20 mouse cellular contexts compared by ENCODE assay signal in genomic region chr11:95710478-95710877, GRCm38 (mm10). TPM values are rescaled to one million over a fixed set of nuclear protein-coding genes. Genes with fewer than 3 reads are reported as not detected.
A peak's percentile ranks its signal among the peaks of the same experiment; 100 is the strongest.
DNase-seq lines count a peak whose midpoint lies in the region; TF ChIP-seq lines count a peak whose summit lies in the region.
"Had no signal": no experiment of that assay in that cellular context is flagged by ENCODE, and none has a peak within 500 bp of the region (broad histone marks: within the 10 kb centered on the region; RNA-seq: fewer than 3 reads in every experiment).

No protein-coding gene starts in this region.

- TF ChIP-seq RAD21 in MEL (IDR thresholded peaks at IDR 0.05; ENCODE audit: low read depth, low read length), result no peak

- TF ChIP-seq EP300 in MEL (IDR thresholded peaks at IDR 0.05; ENCODE audit: low read depth in 1 of 2, low read length in 2 of 2), result no peak

- no peaks in the 10 kb centered on the region for H3K9me3 ChIP-seq in heart, embryonic 10.5 days
- H3K9me3 ChIP-seq in MEL (replicated peaks; ENCODE audit: insufficient read depth, low read length), result no peaks in the 10 kb centered on the region
- H3K9me3 ChIP-seq: G1E had no signal

- H3K4me1 ChIP-seq in heart, embryonic 10.5 days, result peaks cover 17% of the 10 kb centered on the region
- peaks cover 14 to 30% of the 10 kb centered on the region in 2 experiments for H3K4me1 ChIP-seq in MEL (ENCODE audit: control insufficient read depth in 1 of 2, insufficient read depth in 2 of 2, low read length in 2 of 2)

- no peak overlapping the region for H3K27ac ChIP-seq in heart, embryonic 10.5 days
- H3K27ac ChIP-seq in MEL (ENCODE audit: control insufficient read depth, low read depth, low read length), result no peak overlapping the region

- no peak overlapping the region for H3K4me3 ChIP-seq in heart, embryonic 10.5 days
- no peak overlapping the region for H3K4me3 ChIP-seq in MEL (ENCODE audit: control insufficient read depth in 1 of 2, insufficient read depth in 1 of 2, low read depth in 2 of 2, low read length in 2 of 2)

- peak; percentile 32 for DNase-seq in cerebellum, adult 9-10 months
- DNase-seq in cerebellum, adult 9-11 months, result no peak
- peak; percentile 61 for DNase-seq in heart, adult 11 months
- no peak for DNase-seq in heart, embryonic 10.5 days (ENCODE audit: low spot score)
- peak; percentile 15 for DNase-seq in retina, postnatal 1 day
- DNase-seq in retina, embryonic 14.5 days (ENCODE audit: low spot score), result no peak
- no peak for DNase-seq in MEL (ENCODE audit: low read depth, low spot score)
- DNase-seq in urinary bladder, postnatal 14 days (ENCODE audit: low spot score), result no peak
- DNase-seq: adrenal gland, adult 2 months; adrenal gland, adult 8-10 months; adrenal gland, postnatal 10 days; adrenal gland, postnatal 14 days; adrenal gland, postnatal 25 days; adrenal gland, postnatal 36 days; B cell, adult 2 months; cerebellum, adult 11 months; cerebellum, adult 11-12 months; cerebellum, adult 18-20 months had no signal

- 76% methylated on average over 7 of the region's 7 CpGs for WGBS in heart, embryonic 10.5 days

- no peaks in the 10 kb centered on the region for H3K36me3 ChIP-seq in heart, embryonic 10.5 days
- H3K36me3 ChIP-seq in MEL (ENCODE audit: control insufficient read depth in 1 of 2, insufficient read depth in 2 of 2, low read length in 2 of 2), result peaks cover 0 to 35% of the 10 kb centered on the region in 2 experiments; a peak in 2 of 4 replicates

- no peak for TF ChIP-seq POLR2A in MEL (IDR thresholded peaks at IDR 0.05; ENCODE audit: control insufficient read depth in 1 of 2, insufficient read depth in 1 of 2, low read depth in 1 of 2, low read length in 2 of 2, poor library complexity in 1 of 2)

- no peaks in the 10 kb centered on the region for H3K27me3 ChIP-seq in heart, embryonic 10.5 days (ENCODE audit: insufficient read depth, poor library complexity, severe bottlenecking)
- H3K27me3 ChIP-seq in MEL (ENCODE audit: control insufficient read depth in 1 of 2, insufficient read depth in 2 of 2, low read length in 2 of 2), result no peaks in the 10 kb centered on the region
- H3K27me3 ChIP-seq: Patski had no signal

- H3K79me2 ChIP-seq in MEL (ENCODE audit: control insufficient read depth, insufficient read depth, low read length, poor library complexity), result peaks cover 27% of the 10 kb centered on the region

- no peak for TF ChIP-seq CTCF in MEL (IDR thresholded peaks at IDR 0.05 in 2 of 3, conservative IDR thresholded peaks at IDR 0.05 in 1 of 3; ENCODE audit: control insufficient read depth in 1 of 3, insufficient read depth in 1 of 3, low read depth in 2 of 3, low read length in 3 of 3, poor library complexity in 1 of 3, severe bottlenecking in 1 of 3)

- no peak overlapping the region for H3K9ac ChIP-seq in MEL (ENCODE audit: control insufficient read depth, low read depth, low read length, poor library complexity, severe bottlenecking)

TF ChIP-seq in MEL, 35 proteins besides CTCF, POLR2A, EP300 and RAD21:
- TF ChIP-seq NRF1 (IDR thresholded peaks at IDR 0.05; ENCODE audit: insufficient read depth, low read depth, low read length, poor library complexity, severe bottlenecking), result no peak
- TF ChIP-seq MAX (IDR thresholded peaks at IDR 0.05; ENCODE audit: low read length), result peak; percentile 71
- TF ChIP-seq USF2 (IDR thresholded peaks at IDR 0.05; ENCODE audit: borderline replicate concordance in 1 of 2, insufficient read depth in 1 of 2, low read depth in 1 of 2, low read length in 2 of 2), result no peak
- peak; percentile 50; the same call in 1 of the 2 replicates for TF ChIP-seq USF1 (IDR thresholded peaks at IDR 0.05; ENCODE audit: low read depth, low read length)
- TF ChIP-seq TCF12 (IDR thresholded peaks at IDR 0.05; ENCODE audit: low read depth, low read length), result no peak
- no peak for TF ChIP-seq ELF1 (IDR thresholded peaks at IDR 0.05; ENCODE audit: low read depth, low read length)
- no peak for TF ChIP-seq MYC (IDR thresholded peaks at IDR 0.05; ENCODE audit: low read depth, low read length)
- TF ChIP-seq ETS1 (IDR thresholded peaks at IDR 0.05; ENCODE audit: low read depth, low read length), result no peak
- 0 out of 2 replicates have a peak, but pooled peaks have one; percentile 8 for TF ChIP-seq GATA1 (IDR thresholded peaks at IDR 0.05; ENCODE audit: low read depth, low read length)
- no peak for TF ChIP-seq ZNF384 (IDR thresholded peaks at IDR 0.05; ENCODE audit: low read depth, low read length)
- no peak for TF ChIP-seq TAL1 (IDR thresholded peaks at IDR 0.05; ENCODE audit: low read length)
- no peak for TF ChIP-seq ZKSCAN1 (IDR thresholded peaks at IDR 0.05; ENCODE audit: low read depth, low read length)

RNA-seq across cellular contexts. Expression of gene Zfp652, which starts 2.0 kb away (rescaled TPM):
- 11.7 and 14.2 TPM in 2 replicates for polyA plus RNA-seq in heart, embryonic 10.5 days (2016; fragmentation: Nextera tagmentation; extraction: Ambion mirVana)
- 31.8 and 34.1 TPM in 2 replicates for total RNA-seq in MEL (2012; rRNA removed)
- polyA plus RNA-seq in MEL (2012; ENCODE audit: insufficient read depth in 1 of 2, insufficient read length in 2 of 2, low read depth in 1 of 2, low replicate concordance in 2 of 2, missing spikeins in 1 of 2), result 10 to 100 TPM; 19.3 to 38.5 TPM

RNA-seq across cellular contexts. Expression of gene B130006D01Rik, which starts 12.9 kb away (rescaled TPM):
- polyA plus RNA-seq in heart, embryonic 10.5 days (2016; fragmentation: Nextera tagmentation; extraction: Ambion mirVana), result 0.97 and 1.9 TPM in 2 replicates
- total RNA-seq in MEL (2012; rRNA removed), result 0.59 and 0.73 TPM in 2 replicates
- polyA plus RNA-seq in MEL (2012; ENCODE audit: insufficient read depth in 1 of 2, insufficient read length in 2 of 2, low read depth in 1 of 2, low replicate concordance in 2 of 2, missing spikeins in 1 of 2), result under 1 TPM in 1 of 2 experiments, not detected in 1; 0.11 TPM

RNA-seq across cellular contexts. Expression of gene Phb, which starts 43.7 kb away (rescaled TPM):
- polyA plus RNA-seq in heart, embryonic 10.5 days (2016; fragmentation: Nextera tagmentation; extraction: Ambion mirVana), result 320 and 328 TPM in 2 replicates
- total RNA-seq in MEL (2012; rRNA removed), result 784 and 788 TPM in 2 replicates
- 100 to 1,000 TPM in 1 of 2 experiments, not detected in 1; 302 TPM for polyA plus RNA-seq in MEL (2012; ENCODE audit: insufficient read depth in 1 of 2, insufficient read length in 2 of 2, low read depth in 1 of 2, low replicate concordance in 2 of 2, missing spikeins in 1 of 2)

Comparison
In these comparisons a context has a peak if more than half of its experiments do, and no peak if none do; other contexts are left out.
1. DNase-seq: peak in cerebellum, adult 9-10 months (single experiment), heart, adult 11 months (single experiment) and retina, postnatal 1 day (single experiment); none in cerebellum, adult 9-11 months (single experiment), heart, embryonic 10.5 days (single experiment), retina, embryonic 14.5 days (single experiment), MEL (single experiment) and urinary bladder, postnatal 14 days (single experiment).